Mouse (Mus musculus): ENCODE measurements around the gene Fsd1.
A peak's percentile ranks its signal among the peaks of the same experiment; 100 is the strongest.

Fsd1 gene

DNA sequence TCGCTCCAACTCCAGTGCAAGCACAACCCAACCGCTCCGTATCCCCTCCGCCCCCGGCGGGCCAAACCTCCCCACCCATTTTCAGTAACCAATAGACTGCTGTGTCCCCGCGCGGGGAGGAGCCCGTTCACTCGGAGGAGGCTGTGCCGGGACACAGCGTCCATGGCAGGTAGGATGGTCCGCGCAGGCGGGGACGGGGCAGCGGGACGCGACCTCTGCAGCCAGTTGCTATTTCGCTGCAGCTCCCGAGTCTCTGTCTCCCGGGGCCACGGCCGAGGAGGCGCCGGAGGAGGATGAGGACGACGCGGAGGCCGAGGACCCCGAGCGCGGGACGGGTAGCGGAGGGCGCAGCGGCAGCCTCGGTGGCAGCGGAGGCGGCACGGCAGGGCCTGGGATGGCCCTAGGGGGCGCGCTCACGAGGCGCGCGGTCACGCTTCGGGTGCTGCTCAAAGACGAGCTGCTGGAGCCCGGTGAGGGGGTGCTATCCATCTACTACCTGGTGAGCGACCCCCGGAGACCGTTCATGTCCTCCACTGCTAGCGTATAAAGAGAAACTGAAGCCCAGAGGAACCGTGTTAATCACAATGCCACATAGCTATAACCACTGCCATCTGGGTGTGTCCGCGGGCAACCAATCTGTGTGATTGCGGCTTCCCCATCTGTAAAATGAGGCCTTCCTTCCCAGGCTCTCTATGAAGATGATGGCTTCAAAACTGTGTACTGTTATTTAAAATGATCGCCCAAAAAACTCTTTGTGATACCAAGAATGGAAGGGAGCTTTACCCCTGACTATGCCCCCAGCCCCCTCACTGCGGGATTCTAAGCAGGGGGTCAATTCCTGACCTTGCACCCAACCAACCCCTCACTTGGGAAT, 23.0 kb downstream of the Fsd1 start:
- peak; percentile 85 to 87 for DNase-seq (ENCODE audit: low spot score in 2 of 2)

DNA sequence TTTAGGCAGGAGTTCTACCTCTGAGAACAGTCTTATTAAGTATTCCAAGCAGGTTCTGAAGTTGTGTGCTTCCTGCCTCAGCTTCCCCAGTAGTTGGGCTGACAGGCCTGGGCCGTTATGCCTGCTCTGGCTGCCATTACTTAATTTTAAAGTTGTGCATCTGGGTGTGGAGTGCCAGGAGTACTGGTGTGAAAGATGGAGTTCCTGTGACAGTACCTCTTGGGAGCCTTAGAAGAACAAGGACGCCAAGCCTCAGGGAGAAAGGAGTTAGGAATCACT, 23.6 kb downstream of the Fsd1 start:
- DNase-seq (ENCODE audit: low spot score in 2 of 2): no peak

DNA sequence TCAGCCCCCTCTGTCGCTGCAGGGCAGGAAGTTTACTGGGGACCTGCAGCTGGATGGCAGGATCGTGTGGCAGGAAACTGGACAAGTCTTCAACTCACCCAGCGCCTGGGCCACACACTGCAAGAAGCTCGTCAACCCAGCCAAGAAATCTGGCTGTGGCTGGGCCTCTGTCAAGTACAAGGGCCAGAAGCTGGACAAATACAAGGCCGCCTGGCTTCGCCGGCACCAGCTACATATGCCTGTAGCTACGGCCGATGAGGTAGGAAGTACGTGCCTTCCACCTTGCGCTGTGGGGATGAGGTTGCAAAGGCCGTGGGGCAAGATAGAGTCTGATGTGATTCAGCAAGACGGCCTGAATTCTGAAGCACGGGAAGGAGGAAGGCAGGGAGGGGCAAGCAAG, 23.9 kb downstream of the Fsd1 start:
- no peak for DNase-seq (ENCODE audit: low spot score in 2 of 2)

DNA sequence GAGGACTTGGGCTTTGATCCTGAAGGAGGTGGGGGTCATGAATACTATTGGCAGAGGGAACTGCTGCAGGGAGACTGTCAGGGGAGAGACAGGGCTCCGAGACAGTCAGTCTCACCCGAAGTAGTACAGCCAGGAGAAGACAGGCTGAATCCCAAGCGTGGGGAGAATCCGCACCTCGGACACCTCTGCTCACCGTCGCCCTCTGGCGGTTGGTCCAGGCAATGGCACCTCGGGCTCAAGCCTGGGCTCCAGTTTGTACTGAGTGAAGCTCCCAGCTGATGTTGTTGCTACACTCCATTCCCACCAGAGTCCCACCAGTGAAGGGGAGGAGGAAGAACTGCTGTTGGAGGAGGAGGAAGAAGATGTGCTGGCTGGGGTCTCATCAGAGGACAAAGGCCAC, 24.4 kb downstream of the Fsd1 start:
- DNase-seq (ENCODE audit: low spot score in 2 of 2): peak; percentile 62 to 87

DNA sequence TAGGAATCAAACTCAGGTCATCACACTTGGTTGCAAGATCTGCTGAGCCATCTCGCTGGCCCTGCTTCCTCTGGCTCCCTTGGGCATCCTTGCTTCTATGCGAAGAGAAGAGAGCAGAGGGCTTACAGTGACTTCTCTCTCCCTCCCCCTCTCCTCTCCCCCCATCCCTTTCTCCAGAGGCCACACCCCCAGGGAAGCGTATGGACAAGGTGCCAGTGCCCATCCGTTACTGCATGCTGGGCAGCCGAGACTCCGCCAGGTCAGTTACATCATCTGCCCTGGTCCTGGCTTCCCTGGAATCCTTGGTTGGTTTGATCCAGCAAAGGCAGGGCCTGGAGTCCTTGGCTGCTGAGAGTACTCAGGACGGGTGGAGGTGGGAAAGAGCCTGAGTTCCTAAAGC, 25.1 kb downstream of the Fsd1 start:
- no peak for DNase-seq (ENCODE audit: low spot score in 2 of 2)

DNA sequence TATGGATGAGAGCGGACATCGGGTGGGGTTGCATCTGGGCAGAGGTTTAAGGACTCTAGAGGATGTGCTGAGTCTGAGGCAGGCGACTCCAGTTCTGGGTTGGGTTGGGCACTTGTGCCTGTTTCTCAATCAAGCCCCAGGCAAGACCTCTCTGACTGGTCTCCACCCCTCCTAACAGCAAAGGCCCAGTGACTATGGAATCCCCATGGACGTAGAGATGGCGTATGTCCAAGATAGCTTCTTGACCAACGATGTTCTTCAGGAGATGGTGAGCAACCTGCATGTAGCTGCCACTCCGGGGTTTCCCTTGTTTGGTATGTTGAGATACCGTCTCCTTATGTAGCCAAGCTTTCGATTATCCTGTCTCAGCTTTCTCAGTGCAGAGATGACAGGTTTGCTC, 29.0 kb downstream of the Fsd1 start:
- DNase-seq (ENCODE audit: low spot score in 2 of 2): no peak

DNA sequence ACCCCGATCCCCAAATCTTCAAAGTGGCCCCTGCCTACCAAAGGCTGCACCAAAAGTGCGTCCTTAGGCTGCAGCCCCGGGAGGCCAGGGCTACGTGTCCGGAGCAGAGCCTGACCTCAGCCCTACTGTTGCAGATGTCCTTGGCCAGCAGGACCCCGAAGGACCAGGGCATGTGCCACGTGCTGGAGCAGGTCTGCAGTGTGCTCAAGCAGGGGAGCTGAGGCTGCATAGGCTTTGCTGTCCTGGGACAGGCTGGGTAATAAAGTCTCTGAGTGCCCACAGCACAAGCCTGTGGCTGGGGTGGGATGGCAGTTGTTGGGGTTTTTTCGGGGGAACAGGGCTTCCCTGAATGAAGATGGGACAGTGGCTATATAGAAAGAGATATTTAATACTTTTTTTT, 30.1 kb downstream of the Fsd1 start:
- no peak for DNase-seq (ENCODE audit: low spot score in 2 of 2)

DNA sequence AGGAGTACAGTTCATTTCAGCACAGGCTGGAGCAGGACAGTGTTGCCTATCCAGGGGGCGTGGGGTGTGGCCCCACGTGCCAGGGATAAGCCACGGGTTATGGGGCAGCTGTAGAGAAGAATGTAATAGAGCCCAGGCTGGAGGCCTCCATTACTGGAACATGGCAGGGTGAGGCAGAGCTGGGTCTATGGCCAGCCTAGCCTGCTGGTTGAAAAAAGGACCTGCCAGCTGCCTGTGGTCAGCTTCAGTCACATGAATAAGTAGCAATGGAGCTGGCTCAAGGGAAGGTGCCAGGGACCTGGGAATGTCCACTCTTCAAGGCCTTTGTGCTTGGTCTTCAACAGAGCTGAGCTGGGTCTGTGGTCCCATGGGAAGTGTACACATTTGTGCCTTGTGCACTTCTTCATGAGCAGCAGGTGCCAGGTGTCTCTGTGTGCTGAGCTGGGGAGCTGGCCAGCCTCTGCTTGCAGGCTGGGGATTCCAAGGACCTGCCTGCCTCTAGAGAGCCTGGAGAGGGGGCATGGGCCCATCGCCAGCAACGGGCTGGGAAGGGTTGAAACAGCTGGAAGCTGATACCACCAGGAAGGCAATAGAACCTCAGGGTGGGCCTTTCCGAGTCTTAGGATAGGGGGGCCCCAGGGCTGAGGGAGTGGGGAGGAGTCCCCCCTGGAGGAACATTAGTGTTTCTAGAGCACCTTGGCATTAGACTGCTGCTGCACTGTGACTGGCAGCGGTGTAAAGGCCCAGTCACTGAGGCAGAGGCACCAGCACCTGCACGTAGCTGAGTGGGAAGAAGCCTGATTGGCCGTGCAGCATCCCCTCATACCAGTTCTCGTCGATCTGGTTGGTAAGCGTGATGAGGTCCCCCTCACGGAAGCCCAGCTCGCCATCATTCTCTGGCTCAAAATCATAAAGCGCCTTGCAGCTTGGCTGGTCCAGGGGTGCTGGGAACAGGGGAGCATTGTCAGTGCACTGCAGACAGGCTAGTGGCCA, 30.8 kb downstream of the Fsd1 start:
- DNase-seq (ENCODE audit: low spot score in 2 of 2): no peak

DNA sequence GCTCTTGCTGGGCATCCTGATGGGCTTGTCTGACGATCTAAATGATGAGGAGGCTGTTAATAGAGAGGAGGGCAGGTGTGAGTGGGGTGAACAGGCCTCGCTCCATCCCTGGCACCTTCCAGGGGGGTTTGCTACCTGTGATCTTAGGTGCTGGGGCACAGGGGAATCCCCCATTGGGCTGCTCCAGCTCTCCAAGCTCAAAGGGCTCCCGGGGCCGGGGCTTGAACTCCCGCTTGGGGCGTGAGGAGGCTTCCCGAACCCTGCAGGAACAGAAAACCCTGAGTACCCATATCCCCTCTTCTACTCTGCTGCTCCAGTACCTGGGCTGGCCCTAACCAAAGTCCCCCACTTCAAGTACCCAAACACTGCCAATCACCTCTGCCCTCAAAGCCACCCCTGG, 31.5 kb downstream of the Fsd1 start:
- DNase-seq (ENCODE audit: low spot score in 2 of 2): no peak

DNA sequence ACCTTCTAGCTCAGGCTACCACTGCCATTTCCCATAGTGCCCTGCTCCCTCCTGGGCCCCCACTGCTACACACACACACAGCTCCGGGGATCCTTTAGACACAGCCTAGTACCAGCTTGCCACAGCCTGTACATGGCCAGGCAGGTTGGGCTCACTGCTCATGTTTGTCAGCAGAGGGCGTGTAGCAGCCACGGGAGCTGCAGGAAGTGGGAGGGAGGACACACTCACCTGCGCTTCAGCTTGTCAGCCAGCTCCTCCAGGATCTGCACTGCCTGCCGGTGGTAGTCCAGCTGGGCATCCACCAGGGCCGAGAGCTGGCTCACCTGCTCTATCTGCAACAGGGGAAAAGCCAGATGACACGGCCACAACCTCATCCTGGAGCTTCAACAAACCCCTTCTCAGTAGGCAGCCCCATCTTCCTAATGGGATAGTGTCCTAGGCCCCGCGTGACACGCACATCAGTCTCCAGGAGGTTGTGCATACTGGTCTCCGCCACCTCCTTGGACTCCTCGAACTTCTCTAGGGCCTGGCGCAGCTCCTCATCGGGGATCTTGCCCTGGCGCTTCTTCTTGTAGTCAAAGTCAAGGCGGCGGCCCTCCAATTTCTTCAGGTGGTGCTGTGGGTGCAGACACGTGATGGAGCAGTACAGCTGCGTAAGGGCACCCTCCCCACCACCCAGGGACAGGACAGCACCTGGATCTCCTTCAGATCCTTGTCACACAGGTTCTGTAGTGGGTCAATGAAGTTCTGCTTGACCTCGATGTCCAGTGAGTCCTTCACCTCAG, 32.2 kb downstream of the Fsd1 start:
- peak; percentile 24 to 58 for DNase-seq (ENCODE audit: low spot score in 2 of 2)

DNA sequence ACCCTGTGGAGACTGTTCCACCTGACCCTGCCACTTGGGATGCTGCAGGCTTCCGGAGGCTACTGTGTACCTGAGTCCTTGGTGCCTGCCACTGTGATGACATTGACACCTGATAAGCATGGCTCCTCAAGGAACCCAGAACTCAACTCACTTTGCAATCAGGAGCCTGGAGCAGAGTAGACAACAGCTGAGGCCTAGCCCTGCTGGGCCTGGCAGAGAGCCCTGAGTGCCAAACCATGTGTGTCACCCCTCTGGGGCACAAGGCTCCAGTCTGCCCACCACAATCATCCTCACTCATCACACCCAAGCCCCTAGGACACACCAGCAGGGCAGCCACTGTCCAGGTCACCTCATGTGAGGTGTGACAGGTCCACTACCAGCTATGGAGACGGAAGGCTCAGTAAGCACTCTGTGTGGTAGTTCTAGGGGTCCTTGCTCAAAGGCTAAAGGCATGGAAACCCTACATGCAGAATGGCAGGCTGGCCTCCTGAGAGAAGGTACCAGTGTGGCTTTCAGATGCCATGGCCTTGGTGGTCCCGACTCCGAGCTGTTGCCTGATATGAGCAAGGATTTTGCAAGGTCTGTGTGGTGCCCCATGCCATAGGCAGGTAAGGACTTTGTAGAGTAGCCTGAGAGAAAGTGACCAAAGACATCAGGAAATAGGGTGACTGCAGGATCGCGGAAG, 34.2 kb downstream of the Fsd1 start:
- peak in 1 of 2 experiments; percentile 19 for DNase-seq (ENCODE audit: low spot score in 2 of 2)

DNA sequence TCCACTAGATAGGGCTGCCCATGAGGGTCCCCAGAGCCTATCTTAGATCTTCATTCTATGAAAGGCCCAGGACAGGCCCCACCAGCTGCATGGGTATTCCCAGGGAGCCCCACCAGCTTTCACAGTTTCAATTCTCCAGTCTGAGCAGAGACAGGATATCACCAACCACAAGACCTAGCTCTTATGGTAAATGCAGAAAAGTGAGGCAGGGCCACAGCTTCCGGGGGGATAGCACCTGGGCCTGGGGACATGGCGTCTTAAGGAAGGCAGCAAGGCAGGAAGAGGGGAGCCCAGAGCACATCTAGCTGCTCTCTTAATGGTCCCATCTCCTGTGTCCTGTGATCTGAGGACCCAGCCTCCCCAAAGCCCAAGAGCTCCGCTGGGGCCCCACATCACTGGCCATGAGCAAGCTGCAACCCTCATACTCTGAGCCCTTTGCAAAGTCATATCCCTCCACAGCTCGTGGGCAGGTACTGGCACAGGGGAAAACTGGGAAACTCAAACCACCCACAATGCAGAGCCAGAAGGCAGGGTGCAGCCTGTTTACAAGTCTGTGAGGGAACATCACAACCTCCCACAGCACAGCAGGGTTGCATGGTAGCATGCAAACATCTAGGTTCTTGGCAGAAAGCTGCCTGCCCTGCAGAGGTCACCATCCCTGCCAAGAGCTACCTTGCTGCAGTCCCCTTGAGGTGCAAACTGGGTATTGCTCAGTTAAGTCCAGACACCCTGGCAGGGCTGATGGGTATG, 35.0 kb downstream of the Fsd1 start:
- peak in 1 of 2 experiments; percentile 19 for DNase-seq (ENCODE audit: low spot score in 2 of 2)

DNA sequence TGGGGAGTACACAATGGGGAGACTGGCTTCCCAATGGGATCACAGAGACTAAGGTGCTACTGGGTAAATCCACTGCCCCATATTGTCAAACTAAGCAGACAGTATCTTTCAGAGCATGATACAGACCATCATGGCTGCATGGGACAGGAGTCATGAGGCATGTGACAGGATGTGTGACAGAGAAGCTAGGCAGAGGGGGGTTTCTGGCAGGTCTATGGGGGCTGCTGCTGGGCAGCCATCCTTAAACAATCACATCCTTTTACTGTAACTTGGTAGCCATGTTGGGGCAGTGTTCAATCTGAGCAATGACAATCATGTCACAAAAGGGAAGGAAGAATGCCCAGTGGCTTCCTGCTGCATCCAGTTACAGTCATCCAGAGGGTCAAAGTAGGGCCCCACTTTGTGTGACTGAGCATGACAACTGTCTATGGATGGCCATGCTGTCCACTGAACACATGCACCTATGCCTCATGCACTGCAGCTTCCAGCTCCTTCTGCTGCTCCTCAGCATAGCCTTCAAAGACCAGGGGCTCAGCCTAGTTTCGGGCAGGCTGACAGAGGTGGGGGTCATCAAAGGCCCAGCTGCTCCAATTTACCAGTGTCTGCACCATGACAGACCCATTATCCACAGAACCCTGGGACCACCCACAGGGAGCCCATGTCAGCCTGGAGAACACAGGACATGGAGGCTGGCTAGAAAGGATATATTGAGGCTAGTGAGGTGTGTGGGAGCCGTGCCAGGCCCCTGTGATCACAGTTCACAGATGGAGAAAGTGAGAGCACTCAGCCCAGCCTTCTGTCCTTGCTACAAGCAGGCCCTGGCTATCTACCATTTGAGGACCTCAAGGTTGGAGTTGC, 36.1 kb downstream of the Fsd1 start:
- DNase-seq (ENCODE audit: low spot score in 2 of 2): peak in 1 of 2 experiments; percentile 19

DNA sequence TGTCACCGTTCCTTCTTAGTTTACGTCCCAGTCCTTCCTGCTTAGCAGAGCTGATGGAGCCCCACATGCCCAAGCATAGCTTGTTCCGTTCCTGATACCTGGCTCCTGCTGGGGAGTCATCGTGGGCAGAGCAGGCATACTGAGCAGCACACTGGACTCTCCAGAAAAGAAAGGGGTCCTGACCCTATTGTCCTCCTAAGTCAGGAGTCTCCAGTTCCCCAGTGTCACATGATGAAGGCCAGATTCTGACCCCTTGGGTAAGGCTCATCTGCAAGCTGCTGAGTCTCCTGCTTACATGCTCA, 36.6 kb downstream of the Fsd1 start:
- DNase-seq (ENCODE audit: low spot score in 2 of 2): no peak

DNA sequence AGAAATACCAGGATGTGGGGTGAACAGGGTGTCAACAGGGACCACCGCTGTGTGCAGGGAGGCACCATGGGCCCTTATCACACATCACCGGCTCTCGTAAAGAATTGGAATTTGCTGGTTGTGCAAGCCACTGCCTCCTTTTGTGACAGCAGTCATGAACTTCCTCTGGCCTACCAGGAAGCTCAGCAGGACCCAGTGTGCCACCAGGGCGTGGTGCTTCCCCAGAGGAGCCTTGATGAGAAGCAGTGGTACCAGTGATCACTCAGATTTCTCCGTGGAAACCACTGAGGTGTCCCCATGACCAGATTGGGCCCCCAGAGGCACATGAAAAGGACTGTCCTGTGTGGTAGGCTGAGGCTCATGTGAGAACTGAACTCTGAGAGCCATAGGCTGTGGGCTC, 37.1 kb downstream of the Fsd1 start:
- no peak for DNase-seq (ENCODE audit: low spot score in 2 of 2)

DNA sequence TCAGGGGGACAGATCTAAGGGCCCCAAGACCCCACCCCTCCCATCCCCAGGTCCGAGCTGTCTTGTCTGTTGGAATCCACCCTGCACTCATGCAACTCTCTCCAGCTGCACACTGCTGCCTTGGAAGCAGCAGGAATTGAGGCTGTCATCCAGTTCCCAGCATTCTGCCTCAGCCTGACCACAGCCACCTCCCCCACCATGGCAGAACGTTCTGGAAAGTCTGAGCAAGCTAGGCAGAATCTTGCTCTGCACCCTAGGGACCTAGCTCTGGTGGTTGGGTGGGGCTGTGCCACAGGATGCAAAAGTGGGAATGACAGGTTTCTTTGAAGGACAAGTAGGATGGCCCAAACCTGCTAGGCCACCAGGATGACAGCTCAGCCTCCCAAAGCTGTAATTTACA, 38.2 kb downstream of the Fsd1 start:
- DNase-seq (ENCODE audit: low spot score in 2 of 2): no peak

DNA sequence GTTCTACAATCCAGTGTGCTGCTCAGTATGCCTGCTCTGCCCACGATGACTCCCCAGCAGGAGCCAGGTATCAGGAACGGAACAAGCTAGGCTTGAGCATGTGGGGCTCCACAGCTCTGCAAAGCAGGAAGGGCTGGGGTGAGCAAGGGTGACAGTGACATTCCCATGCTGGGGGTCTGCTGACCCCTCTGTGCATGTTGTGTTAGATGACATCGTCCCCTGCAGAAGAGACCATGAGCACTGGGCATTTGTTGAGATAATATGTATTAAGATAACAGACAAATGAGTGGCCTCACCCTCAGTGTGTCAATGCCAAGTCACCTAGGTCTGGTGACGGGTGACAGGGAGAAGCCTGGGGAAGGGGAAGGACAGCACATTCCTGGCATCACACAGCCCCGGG, 38.6 kb downstream of the Fsd1 start:
- DNase-seq (ENCODE audit: low spot score in 2 of 2): no peak

DNA sequence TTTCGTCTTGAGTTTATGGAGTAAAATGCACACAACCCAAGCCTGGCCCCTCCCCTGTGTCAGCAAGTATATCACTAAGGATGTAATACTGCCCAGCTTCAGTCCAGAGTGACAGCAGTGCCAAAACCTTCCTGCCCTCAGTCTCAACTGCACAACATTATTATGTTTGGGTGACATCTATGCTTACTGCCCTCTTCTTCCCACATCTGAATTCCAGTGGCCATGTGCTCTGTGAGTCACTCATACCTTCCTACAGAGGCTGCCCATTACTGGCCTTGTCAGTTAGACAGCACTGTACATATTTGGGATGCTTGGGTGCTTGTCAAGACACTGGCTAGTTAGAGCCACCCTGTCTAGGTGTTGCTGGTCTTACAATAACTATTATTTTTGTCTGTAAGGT, 40.0 kb downstream of the Fsd1 start:
- no peak for DNase-seq (ENCODE audit: low spot score in 2 of 2)

DNA sequence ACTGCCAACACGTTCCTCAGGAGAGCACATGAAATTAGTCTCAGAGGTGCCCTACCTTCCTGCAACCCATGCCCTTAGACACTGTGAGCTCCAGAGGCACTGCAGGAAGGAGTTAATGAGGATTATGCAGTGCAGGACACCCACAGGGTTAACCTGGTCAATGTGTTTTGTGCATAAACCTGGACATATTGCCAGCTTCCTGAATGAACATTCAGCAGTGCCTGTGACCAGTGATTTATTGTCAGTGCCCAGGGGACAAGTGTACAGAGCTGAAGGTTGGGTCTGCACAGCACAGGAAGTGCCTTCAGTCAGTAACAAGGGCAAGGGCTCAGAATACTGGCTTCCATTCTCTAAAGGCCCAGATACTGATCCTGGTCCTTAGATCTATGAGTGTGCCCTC, 40.6 kb downstream of the Fsd1 start:
- DNase-seq (ENCODE audit: low spot score in 2 of 2): no peak

DNA sequence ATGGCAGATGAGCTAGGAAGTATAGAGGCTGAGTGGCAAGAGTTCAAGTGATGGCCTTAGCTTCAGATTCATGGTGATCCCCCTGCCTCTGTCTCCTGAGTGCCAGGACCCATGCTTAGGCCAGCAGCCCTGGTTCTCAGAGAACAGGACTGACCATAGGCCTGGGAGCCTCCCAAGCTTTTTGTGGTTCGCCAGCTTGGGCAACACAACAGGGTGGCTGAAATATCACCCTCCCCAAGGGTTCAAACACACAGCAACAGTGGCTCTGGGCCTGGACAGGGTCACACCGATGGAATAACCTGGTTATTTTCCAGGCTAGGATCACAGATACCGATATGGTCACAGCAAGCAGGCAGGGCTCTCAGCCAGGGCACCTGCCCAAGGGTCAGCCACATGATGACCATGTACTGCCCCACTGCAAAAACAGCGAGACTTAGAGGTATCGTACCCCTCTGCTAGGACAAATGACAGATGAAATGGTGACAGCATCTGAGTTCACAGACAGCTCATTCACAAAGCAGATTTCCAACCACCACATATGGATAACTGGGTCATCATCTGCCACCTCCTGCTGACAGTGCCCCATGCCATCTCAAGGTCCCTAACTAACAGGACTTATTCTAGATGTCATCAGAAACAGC, 41.6 kb downstream of the Fsd1 start:
- DNase-seq (ENCODE audit: low spot score in 2 of 2): no peak

Measured in cerebellum, postnatal 4 days (tissue).